Mouse (Mus musculus) C2C12 (cell line): ENCODE data around the gene Hsp90ab1.

Source experiments
- CTCF ChIP-seq: IDR thresholded peaks from one replicate; pipeline ENCODE4 v1.5.1; 2011; ENCODE audit not compliant: control insufficient read depth, insufficient read depth, insufficient read length
- MAX ChIP-seq: IDR thresholded peaks from one replicate; pipeline ENCODE4 v1.6.1; 2011; ENCODE audit warnings: mild to moderate bottlenecking, control low read depth
- MYOD1 ChIP-seq: IDR thresholded peaks from one replicate; pipeline ENCODE4 v1.6.1; 2011; ENCODE audit warnings: low read depth; ENCODE audit not compliant: control insufficient read depth, insufficient read length
- MYOG ChIP-seq: IDR thresholded peaks from one replicate; pipeline ENCODE4 v1.6.1; 2011; ENCODE audit not compliant: control insufficient read depth, insufficient read length; ENCODE audit errors: extremely low read depth
- USF1 ChIP-seq: IDR thresholded peaks from one replicate; pipeline ENCODE4 v1.6.1; 2011; ENCODE audit warnings: low read depth, mild to moderate bottlenecking, control low read depth, moderate library complexity

GRCm38 (mm10) chr17:45578843-45579242 lies 5.8 kb upstream of the Hsp90ab1 start:
- no peak for TF ChIP-seq CTCF
- TF ChIP-seq MYOG: no peak
- TF ChIP-seq USF1: no peak
- TF ChIP-seq MAX: no peak
- TF ChIP-seq MYOD1: no peak
